Mouse (Mus musculus) liver, embryonic 14.5 days (tissue): ENCODE measurements at regions not wholly inside any gene's neighbourhood (a gene's known extent, or its start where the extent isn't known, plus 50 kb on each side); places are given as distances from the start of the nearest gene placed in this dataset.

Experiments
- ATAC-seq: fragments of 200-750 bp; cut with Nextera tagmentation; 2 replicates; pipeline ENCODE4 v1.8.0; 2017; ENCODE audit warnings: moderate number of reproducible peaks, mild to moderate bottlenecking, moderate library complexity; ENCODE audit not compliant: insufficient read depth
- DNase-seq, 3 experiments: peaks; one replicate each; pipeline ENCODE4 v3.0.0-alpha.2; 2012 to 2013; ENCODE audit warnings: low read depth in 3 of 3, low spot score in 3 of 3
- H3K27ac ChIP-seq: fragments of 300-500 bp; sonication (generic); 2 replicates; pipeline ENCODE4 v1.5.1; 2014; ENCODE audit warnings: moderate library complexity, mild to moderate bottlenecking, control low read depth, inconsistent platforms
- H3K27me3 ChIP-seq: fragments of 300-500 bp; sonication (generic); 2 replicates; pipeline ENCODE4 v1.6.1; 2014; ENCODE audit warnings: mild to moderate bottlenecking, low read length, moderate library complexity; ENCODE audit not compliant: control insufficient read depth, insufficient read depth
- H3K36me3 ChIP-seq: fragments of 300-500 bp; sonication (generic); replicated peaks from 2 replicates; pipeline ENCODE4 v1.6.1; 2014; ENCODE audit warnings: low read depth; ENCODE audit not compliant: control insufficient read depth, insufficient read depth
- H3K4me1 ChIP-seq, 2 experiments: fragments of 200-500 bp in 1 of 2; fragments of 300-500 bp in 1 of 2; sonication (generic) in 1 of 2; replicated peaks; 2 replicates each; pipeline ENCODE4 v1.6.1; 2012 to 2014; ENCODE audit warnings: antibody characterized with exemption in 1 of 2, inconsistent platforms in 1 of 2, low read length in 1 of 2; ENCODE audit not compliant: control insufficient read depth in 2 of 2, insufficient read depth in 2 of 2
- H3K4me2 ChIP-seq: fragments of 300-500 bp; sonication (generic); 2 replicates; pipeline ENCODE4 v1.6.1; 2014; ENCODE audit warnings: low read depth, mild to moderate bottlenecking, control low read depth, moderate library complexity
- H3K4me3 ChIP-seq, 2 experiments: fragments of 200-500 bp in 1 of 2; fragments of 300-500 bp in 1 of 2; sonication (generic) in 1 of 2; 2 replicates each; pipeline ENCODE4 v1.5.1; 2012 to 2014; ENCODE audit warnings: low read depth in 2 of 2, low read length in 2 of 2, mild to moderate bottlenecking in 2 of 2, control low read depth in 1 of 2, inconsistent platforms in 1 of 2, moderate library complexity in 1 of 2; ENCODE audit not compliant: insufficient read depth in 1 of 2
- H3K9ac ChIP-seq: fragments of 300-500 bp; sonication (generic); replicated peaks from 2 replicates; pipeline ENCODE4 v1.6.1; 2014; ENCODE audit warnings: mild to moderate bottlenecking, control low read depth, moderate library complexity
- H3K9me3 ChIP-seq: fragments of 300-500 bp; sonication (generic); 2 replicates; pipeline ENCODE4 v1.6.1; 2016; ENCODE audit warnings: low read length, mixed read lengths; ENCODE audit not compliant: control insufficient read depth
- CTCF ChIP-seq: IDR thresholded peaks from 2 replicates; pipeline ENCODE4 v1.5.1; 2016; ENCODE audit warnings: antibody characterized with exemption, low read depth, control low read depth
- EP300 ChIP-seq: IDR thresholded peaks from 2 replicates; pipeline ENCODE4 v1.6.1; 2016; ENCODE audit warnings: antibody characterized with exemption, low read depth
- WGBS: fragments of 180-500 bp; shearing (Covaris S2); extraction: QIAGEN DNeasy Blood & Tissue Kit; methylation state at CpG from one replicate; pipeline ENCODE4 v1.1.7; 2014; ENCODE audit not compliant: insufficient replicate concordance; 5-methylcytosine and 5-hydroxymethylcytosine counted together

DNA sequence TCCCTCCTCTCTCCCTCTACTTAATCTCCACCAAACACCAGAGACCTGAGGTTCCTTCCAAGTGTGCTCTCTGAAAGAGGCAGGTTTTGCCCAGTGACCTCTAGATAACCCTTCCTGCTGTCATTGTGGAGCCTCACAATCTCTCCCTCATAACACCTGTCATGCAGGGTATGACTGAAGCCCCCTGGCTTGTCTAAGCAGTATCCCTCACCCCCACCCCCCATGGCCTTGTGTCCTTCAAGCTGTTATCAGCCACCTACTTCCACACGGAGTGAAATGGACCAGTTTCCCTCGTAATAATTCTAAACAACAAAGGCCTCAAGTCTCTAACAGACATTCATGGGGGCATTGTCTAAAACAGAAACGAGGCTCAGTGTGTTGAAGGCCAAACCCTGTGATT lies 387.6 kb upstream of the Myt1l start:
- H3K4me2 ChIP-seq = no peak overlapping the region
- no peaks in the 10 kb centered on the region for H3K27me3 ChIP-seq
- no peak for DNase-seq
- TF ChIP-seq EP300 (no peak), CTCF (no peak)
- no peak overlapping the region for H3K4me3 ChIP-seq
- no peaks in the 10 kb centered on the region for H3K9me3 ChIP-seq
- H3K36me3 ChIP-seq = no peaks in the 10 kb centered on the region
- no peak for ATAC-seq
- H3K9ac ChIP-seq = no peak overlapping the region
- H3K4me1 ChIP-seq = no peaks in the 10 kb centered on the region
- WGBS = 26% methylated on average over 3 of the region's 3 CpGs
- H3K27ac ChIP-seq = no peak overlapping the region

DNA sequence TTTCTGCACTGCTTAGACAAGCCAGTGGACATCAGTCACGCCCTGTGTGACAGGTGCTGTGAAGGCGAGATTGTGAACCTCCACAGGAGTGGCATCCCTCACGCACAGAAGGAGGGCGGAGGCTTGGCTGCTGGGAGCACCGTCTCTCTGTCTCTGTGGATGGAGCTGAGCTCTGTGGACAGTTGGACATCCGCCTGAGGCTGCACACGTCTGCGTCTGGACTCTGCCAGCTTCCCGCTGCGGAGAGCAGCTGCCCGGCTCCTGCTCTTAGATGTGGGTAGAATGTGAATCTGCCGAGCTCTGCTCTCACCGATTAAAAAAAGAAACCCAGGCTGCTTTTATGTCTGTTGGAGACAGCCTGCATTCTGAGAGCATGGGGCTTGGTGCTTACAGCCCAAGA lies 387.1 kb upstream of the Myt1l start:
- Histone ChIP-seq H3K4me2 (no peak overlapping the region), H3K4me3 (no peak overlapping the region), H3K9ac (no peak overlapping the region), H3K4me1 (no peaks in the 10 kb centered on the region), H3K9me3 (no peaks in the 10 kb centered on the region), H3K36me3 (no peaks in the 10 kb centered on the region), H3K27ac (no peak overlapping the region), H3K27me3 (no peaks in the 10 kb centered on the region)
- DNase-seq (no peak), ATAC-seq (no peak)
- TF ChIP-seq EP300 = no peak
- no peak for TF ChIP-seq CTCF
- WGBS = 62% methylated on average over 13 of the region's 13 CpGs

DNA sequence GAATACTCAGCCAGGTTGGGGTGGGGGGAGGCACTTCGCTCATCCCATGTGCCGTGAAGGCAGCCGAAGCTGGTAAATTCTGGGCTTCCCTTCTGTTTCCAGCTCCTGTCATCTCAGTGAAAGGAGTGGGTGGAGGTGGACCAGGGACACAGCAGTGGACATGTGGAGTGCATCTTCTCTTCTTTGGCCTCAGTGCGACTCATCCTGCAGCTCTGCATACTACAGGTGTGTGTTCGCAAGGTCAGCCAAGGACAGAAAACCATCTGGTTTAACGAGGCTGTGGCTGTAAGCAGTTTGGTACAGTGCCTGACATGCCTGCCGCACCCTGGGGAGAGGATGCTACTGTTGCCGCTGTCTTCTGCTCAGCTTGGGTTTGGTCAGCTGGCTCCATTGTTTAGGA lies 386.3 kb upstream of the Myt1l start:
- Histone ChIP-seq H3K27me3 (no peaks in the 10 kb centered on the region), H3K36me3 (no peaks in the 10 kb centered on the region), H3K27ac (no peak overlapping the region), H3K4me1 (no peaks in the 10 kb centered on the region), H3K4me2 (no peak overlapping the region), H3K4me3 (no peak overlapping the region), H3K9ac (no peak overlapping the region), H3K9me3 (no peaks in the 10 kb centered on the region)
- ATAC-seq (no peak), DNase-seq (no peak)
- TF ChIP-seq CTCF = no peak
- no peak for TF ChIP-seq EP300
- 74% methylated on average over 8 of the region's 8 CpGs for WGBS

DNA sequence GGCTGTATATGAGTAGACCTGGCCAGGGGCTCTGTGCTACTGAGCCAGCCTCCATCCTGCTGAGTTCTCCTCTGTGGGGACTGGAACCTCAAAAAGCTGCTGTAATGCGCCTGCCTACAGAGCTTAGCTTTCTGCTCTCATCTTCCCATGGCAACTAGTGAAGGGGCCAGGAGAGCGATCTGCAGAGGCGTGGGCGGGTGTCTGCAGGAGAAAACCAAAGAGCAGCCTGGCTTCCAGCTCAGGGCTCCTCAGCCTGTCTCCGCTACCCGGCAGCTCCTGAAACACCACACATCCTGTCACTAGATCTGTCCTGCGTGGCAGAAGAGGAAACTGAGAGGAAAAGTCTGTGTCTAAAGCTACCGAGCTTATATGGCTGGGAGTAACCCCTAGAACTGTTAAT lies 384.9 kb upstream of the Myt1l start:
- Histone ChIP-seq H3K4me2 (no peak overlapping the region), H3K27me3 (no peaks in the 10 kb centered on the region), H3K27ac (no peak overlapping the region), H3K4me1 (no peaks in the 10 kb centered on the region), H3K9me3 (no peaks in the 10 kb centered on the region), H3K4me3 (no peak overlapping the region), H3K9ac (no peak overlapping the region), H3K36me3 (no peaks in the 10 kb centered on the region)
- ATAC-seq = no peak
- 41% methylated on average over 8 of the region's 8 CpGs for WGBS
- no peak for TF ChIP-seq CTCF
- TF ChIP-seq EP300 = no peak
- no peak for DNase-seq

DNA sequence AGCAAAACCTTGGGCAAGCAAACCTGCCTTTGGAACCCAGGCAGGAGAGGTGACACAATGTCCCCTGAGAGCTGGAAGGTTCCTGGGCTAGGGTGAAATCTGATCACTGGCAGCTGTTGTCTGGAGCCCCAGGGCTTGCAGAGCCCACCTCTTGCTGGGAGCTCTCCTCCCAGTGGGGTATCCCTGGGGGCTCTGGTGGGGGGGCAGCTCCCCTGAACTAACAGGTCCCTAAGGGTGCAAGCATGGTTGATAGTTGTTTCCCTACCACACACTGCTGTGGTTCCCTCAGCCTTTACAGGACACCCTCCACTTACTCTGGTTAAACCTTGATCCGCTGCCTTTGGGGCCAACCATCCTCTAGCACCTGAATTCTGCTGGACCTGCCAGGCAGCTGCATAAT lies 367.3 kb upstream of the Myt1l start:
- Histone ChIP-seq H3K4me3 (no peak overlapping the region), H3K9me3 (no peaks in the 10 kb centered on the region), H3K4me2 (no peak overlapping the region), H3K27ac (no peak overlapping the region), H3K27me3 (no peaks in the 10 kb centered on the region), H3K4me1 (no peaks in the 10 kb centered on the region), H3K36me3 (no peaks in the 10 kb centered on the region), H3K9ac (no peak overlapping the region)
- ATAC-seq (no peak), DNase-seq (no peak)
- no peak for TF ChIP-seq EP300
- no peak for TF ChIP-seq CTCF
- 59% methylated on average over 1 of the region's 1 CpGs for WGBS

DNA sequence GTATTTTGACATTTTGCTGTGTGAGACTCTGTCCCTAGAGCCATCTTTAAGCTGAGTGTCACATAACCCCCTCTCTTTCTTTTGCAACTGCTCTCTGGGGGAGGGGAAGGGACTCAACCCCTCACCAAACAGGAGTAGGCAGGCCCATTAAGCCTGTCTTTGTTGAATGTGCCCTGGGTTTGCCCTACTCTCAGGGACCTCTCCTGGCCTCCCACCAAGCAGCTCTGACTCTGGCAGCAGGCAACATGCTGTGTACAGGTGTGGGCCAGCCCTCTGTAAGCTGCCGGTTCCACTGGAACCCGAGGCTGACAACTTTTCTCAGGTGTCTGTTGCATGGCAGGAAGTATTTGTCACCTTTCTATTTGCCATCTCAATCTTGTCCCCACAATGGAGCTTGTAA lies 366.6 kb upstream of the Myt1l start:
- H3K4me3 ChIP-seq = no peak overlapping the region
- H3K4me1 ChIP-seq = no peaks in the 10 kb centered on the region
- TF ChIP-seq EP300 (no peak), CTCF (no peak)
- no peaks in the 10 kb centered on the region for H3K27me3 ChIP-seq
- H3K9me3 ChIP-seq = no peaks in the 10 kb centered on the region
- DNase-seq (no peak), ATAC-seq (no peak)
- H3K36me3 ChIP-seq = no peaks in the 10 kb centered on the region
- H3K27ac ChIP-seq = no peak overlapping the region
- H3K4me2 ChIP-seq = no peak overlapping the region
- no peak overlapping the region for H3K9ac ChIP-seq
- 24% methylated on average over 2 of the region's 2 CpGs for WGBS
